14 mouse cellular contexts compared by ENCODE assay signal in genomic region chr16:33113726-33114125, GRCm38 (mm10). TPM values are rescaled to one million over a fixed set of nuclear protein-coding genes. Genes with fewer than 3 reads are reported as not detected.
A peak's percentile ranks its signal among the peaks of the same experiment; 100 is the strongest.
DNase-seq lines count a peak whose midpoint lies in the region.
"Had no signal": no experiment of that assay in that cellular context is flagged by ENCODE, and none has a peak within 500 bp of the region (broad histone marks: within the 10 kb centered on the region; RNA-seq: fewer than 3 reads in every experiment).

No protein-coding gene starts in this region.

- DNase-seq in cerebellum, adult 9-10 months: peak; percentile 11
- no peak for DNase-seq in cerebellum, postnatal 36 days
- DNase-seq in left cerebral cortex, postnatal 4 days: peak; percentile 75
- DNase-seq in left cerebral cortex, adult 11 months (ENCODE audit: low spot score): no peak
- peak; percentile 39 to 59 for DNase-seq in right cerebral cortex, postnatal 10 days (ENCODE audit: low spot score in 2 of 2)
- DNase-seq in right cerebral cortex, postnatal 36 days (ENCODE audit: low spot score in 2 of 2): no peak
- no peak for DNase-seq in testis, postnatal 10 days (ENCODE audit: low spot score)
- DNase-seq: adrenal gland, adult 8-10 months; gastrocnemius, postnatal 10 days; heart, adult 2 months; layer of hippocampus, postnatal 36 days; lung, adult 18-20 months; lung, postnatal 4 days; thymus, postnatal 25 days had no signal

- intact Hi-C loops in left cerebral cortex, postnatal 4 days (cut with DNase I): no loop called here

RNA-seq across cellular contexts. Expression of gene Lmln, which starts 51.4 kb away (rescaled TPM):
- 10 to 100 TPM; 16.2 to 17.1 TPM for total RNA-seq in left cerebral cortex, postnatal 4 days (2021)

RNA-seq across cellular contexts. Expression of gene Rpl35a, which starts 57.5 kb away (rescaled TPM):
- 100 to 1,000 TPM; 300 to 327 TPM for total RNA-seq in left cerebral cortex, postnatal 4 days (2021)

RNA-seq across cellular contexts. Expression of gene Iqcg, which starts 57.7 kb away (rescaled TPM):
- total RNA-seq in left cerebral cortex, postnatal 4 days (2021): 1 to 10 TPM; 5.2 to 8.3 TPM

Comparison
In these comparisons a context has a peak if more than half of its experiments do, and no peak if none do; other contexts are left out.
1. DNase-seq: peak in cerebellum, adult 9-10 months (single experiment), left cerebral cortex, postnatal 4 days (single experiment) and right cerebral cortex, postnatal 10 days (2 of 2); none in cerebellum, postnatal 36 days (0 of 2), left cerebral cortex, adult 11 months (single experiment), right cerebral cortex, postnatal 36 days (0 of 2) and testis, postnatal 10 days (single experiment).